Mouse (Mus musculus): ENCODE measurements around the gene Odf3l1.
A peak's percentile ranks its signal among the peaks of the same experiment; 100 is the strongest.

DNA sequence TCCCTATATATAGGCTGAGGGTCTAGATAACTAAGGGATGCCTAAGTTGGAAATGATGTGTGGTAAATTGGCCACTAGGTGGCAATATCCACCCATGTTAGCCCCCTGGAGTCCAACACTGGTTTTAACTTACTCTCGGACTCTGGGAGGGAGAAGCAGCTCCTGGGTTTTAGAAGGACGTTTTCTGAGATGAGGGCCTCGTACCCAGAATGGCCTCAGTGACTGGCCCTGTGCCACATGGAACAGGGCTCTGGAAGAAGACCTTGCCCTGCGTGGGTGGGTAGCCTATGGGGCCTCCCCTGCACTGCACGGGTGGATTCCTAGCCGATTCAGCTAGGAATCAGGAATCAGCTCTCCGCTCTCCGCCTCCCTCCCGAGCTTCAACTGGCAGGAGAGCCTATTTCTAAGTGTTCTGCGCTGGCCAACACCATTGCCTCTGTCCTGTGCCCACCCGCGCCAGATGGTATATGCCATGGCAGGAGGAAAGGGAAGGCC, 27.1 kb upstream of the Odf3l1 start:
- TF ChIP-seq CTCF (IDR thresholded peaks at IDR 0.05; ENCODE audit: borderline replicate concordance, insufficient read depth, low read depth, low read length) (peak; percentile 73), POLR2A (IDR thresholded peaks at IDR 0.05; ENCODE audit: borderline replicate concordance, insufficient read depth, low read length) (no peak)
